Mouse (Mus musculus): Measurements from ENCODE around the gene Sfr1. TPM values are rescaled to one million over a fixed set of nuclear protein-coding genes. Genes with fewer than 3 reads are reported as not detected.
A peak's percentile ranks its signal among the peaks of the same experiment; 100 is the strongest.

Sfr1 gene
- 309 and 317 TPM in 2 replicates for polyA plus RNA-seq (2014; fragmentation: Nextera tagmentation; extraction: Ambion mirVana)

- H3K27me3 ChIP-seq (replicated peaks; ENCODE audit: control insufficient read depth, insufficient read depth, low read length): no peaks in the 10 kb centered on the region
- under 1% methylated on average over 54 of the region's 72 CpGs for WGBS
- H3K4me1 ChIP-seq (ENCODE audit: control insufficient read depth, insufficient read depth, low read length): peaks cover 20% of the 10 kb centered on the region
- H3K36me3 ChIP-seq (ENCODE audit: control insufficient read depth, insufficient read depth, low read length): peaks cover 36% of the 10 kb centered on the region
- ATAC-seq (ENCODE audit: low read depth) (peak; percentile 94), DNase-seq (ENCODE audit: low spot score) (peak; percentile 99)
- H3K4me3 ChIP-seq (ENCODE audit: low read depth, low read length): peak within 1 kb of the TSS; percentile 78
- H3K9ac ChIP-seq (ENCODE audit: low read depth, low read length): peak within 1 kb of the TSS; percentile 90
- H3K27ac ChIP-seq (replicated peaks; ENCODE audit: low read depth, low read length): peak within 1 kb of the TSS; percentile 99
- H3K9me3 ChIP-seq (ENCODE audit: control insufficient read depth, low read length): no peaks in the 10 kb centered on the region
- H3K4me2 ChIP-seq (ENCODE audit: low read depth, low read length): peak within 1 kb of the TSS; percentile 73
Observed at GRCm38 (mm10) chr19:47731071-47731881, at the start of gene Sfr1. Gene Sfr1, plus strand, starts transcription at chr19:47731682.

- no peak overlapping the region for H3K9ac ChIP-seq (ENCODE audit: low read depth, low read length)
- H3K27ac ChIP-seq (replicated peaks; ENCODE audit: low read depth, low read length): no peak overlapping the region
- H3K27me3 ChIP-seq (replicated peaks; ENCODE audit: control insufficient read depth, insufficient read depth, low read length): no peaks in the 10 kb centered on the region
- no peaks in the 10 kb centered on the region for H3K9me3 ChIP-seq (ENCODE audit: control insufficient read depth, low read length)
- ATAC-seq (ENCODE audit: low read depth): no peak
- no peaks in the 10 kb centered on the region; the same call in 1 of the 2 replicates for H3K4me1 ChIP-seq (ENCODE audit: control insufficient read depth, insufficient read depth, low read length)
- WGBS: 83% methylated on average over 7 of the region's 7 CpGs
- no peak for DNase-seq (ENCODE audit: low spot score)
- H3K4me2 ChIP-seq (ENCODE audit: low read depth, low read length): no peak overlapping the region
- H3K4me3 ChIP-seq (ENCODE audit: low read depth, low read length): no peak overlapping the region
- no peaks in the 10 kb centered on the region for H3K36me3 ChIP-seq (ENCODE audit: control insufficient read depth, insufficient read depth, low read length)
Observed at GRCm38 (mm10) chr19:47689592-47689991, 41.9 kb upstream of the Sfr1 start.

- peak within 1 kb of the TSS; percentile 27; the same call in 1 of the 2 replicates for H3K4me2 ChIP-seq (ENCODE audit: low read depth, low read length)
- no peaks in the 10 kb centered on the region for H3K27me3 ChIP-seq (replicated peaks; ENCODE audit: control insufficient read depth, insufficient read depth, low read length)
- 64% methylated on average over 6 of the region's 6 CpGs for WGBS
- H3K4me3 ChIP-seq (ENCODE audit: low read depth, low read length): peak within 1 kb of the TSS; percentile 28
- H3K4me1 ChIP-seq (ENCODE audit: control insufficient read depth, insufficient read depth, low read length): peaks cover 2% of the 10 kb centered on the region; the same call in 1 of the 2 replicates
- no peak for ATAC-seq (ENCODE audit: low read depth)
- peak within 1 kb of the TSS; percentile 35 for H3K9ac ChIP-seq (ENCODE audit: low read depth, low read length)
- no peaks in the 10 kb centered on the region for H3K9me3 ChIP-seq (ENCODE audit: control insufficient read depth, low read length)
- H3K27ac ChIP-seq (replicated peaks; ENCODE audit: low read depth, low read length): peak within 1 kb of the TSS; percentile 46
- peak; percentile 42 for DNase-seq (ENCODE audit: low spot score)
- no peaks in the 10 kb centered on the region for H3K36me3 ChIP-seq (ENCODE audit: control insufficient read depth, insufficient read depth, low read length)
Observed at GRCm38 (mm10) chr19:47691994-47692393, 39.5 kb upstream of the Sfr1 start, which contains the start of gene Col17a1. Gene Col17a1, minus strand, starts transcription at chr19:47692094.

GRCm38 (mm10) chr19:47695725-47696124 is 35.8 kb upstream of the Sfr1 start:
- no peak for ATAC-seq (ENCODE audit: low read depth)

GRCm38 (mm10) chr19:47696411-47696810 is 35.1 kb upstream of the Sfr1 start:
- Histone ChIP-seq H3K9ac (ENCODE audit: low read depth, low read length) (no peak overlapping the region), H3K4me2 (ENCODE audit: low read depth, low read length) (no peak overlapping the region), H3K36me3 (ENCODE audit: control insufficient read depth, insufficient read depth, low read length) (no peaks in the 10 kb centered on the region), H3K27me3 (replicated peaks; ENCODE audit: control insufficient read depth, insufficient read depth, low read length) (no peaks in the 10 kb centered on the region), H3K9me3 (ENCODE audit: control insufficient read depth, low read length) (no peaks in the 10 kb centered on the region), H3K27ac (replicated peaks; ENCODE audit: low read depth, low read length) (no peak overlapping the region), H3K4me3 (ENCODE audit: low read depth, low read length) (no peak overlapping the region), H3K4me1 (ENCODE audit: control insufficient read depth, insufficient read depth, low read length) (peaks cover 3% of the 10 kb centered on the region; the same call in 1 of the 2 replicates)
- ATAC-seq (ENCODE audit: low read depth): no peak
- no peak for DNase-seq (ENCODE audit: low spot score)
- 94% methylated on average over 8 of the region's 8 CpGs for WGBS

More at GRCm38 (mm10) chr19:47695725-47696124, 35.8 kb upstream of the Sfr1 start:
- Histone ChIP-seq H3K9ac (ENCODE audit: low read depth, low read length) (no peak overlapping the region), H3K27ac (replicated peaks; ENCODE audit: low read depth, low read length) (no peak overlapping the region), H3K9me3 (ENCODE audit: control insufficient read depth, low read length) (no peaks in the 10 kb centered on the region), H3K4me2 (ENCODE audit: low read depth, low read length) (no peak overlapping the region), H3K36me3 (ENCODE audit: control insufficient read depth, insufficient read depth, low read length) (no peaks in the 10 kb centered on the region), H3K27me3 (replicated peaks; ENCODE audit: control insufficient read depth, insufficient read depth, low read length) (no peaks in the 10 kb centered on the region), H3K4me1 (ENCODE audit: control insufficient read depth, insufficient read depth, low read length) (peaks cover 3% of the 10 kb centered on the region; the same call in 1 of the 2 replicates), H3K4me3 (ENCODE audit: low read depth, low read length) (no peak overlapping the region)
- no peak for DNase-seq (ENCODE audit: low spot score)
- 90% methylated on average over 6 of the region's 6 CpGs for WGBS

GRCm38 (mm10) chr19:47697067-47697466 is 34.4 kb upstream of the Sfr1 start:
- Histone ChIP-seq H3K4me2 (ENCODE audit: low read depth, low read length) (no peak overlapping the region), H3K4me3 (ENCODE audit: low read depth, low read length) (no peak overlapping the region), H3K36me3 (ENCODE audit: control insufficient read depth, insufficient read depth, low read length) (no peaks in the 10 kb centered on the region), H3K4me1 (ENCODE audit: control insufficient read depth, insufficient read depth, low read length) (0 out of 2 replicates have a peak, but pooled peaks cover 3% of the 10 kb centered on the region), H3K9me3 (ENCODE audit: control insufficient read depth, low read length) (no peaks in the 10 kb centered on the region), H3K27me3 (replicated peaks; ENCODE audit: control insufficient read depth, insufficient read depth, low read length) (no peaks in the 10 kb centered on the region), H3K27ac (replicated peaks; ENCODE audit: low read depth, low read length) (no peak overlapping the region), H3K9ac (ENCODE audit: low read depth, low read length) (no peak overlapping the region)
- DNase-seq (ENCODE audit: low spot score) (no peak), ATAC-seq (ENCODE audit: low read depth) (no peak)
- WGBS: 81% methylated on average over 11 of the region's 11 CpGs

- 0 out of 2 replicates have a peak, but pooled peaks cover 3% of the 10 kb centered on the region for H3K4me1 ChIP-seq (ENCODE audit: control insufficient read depth, insufficient read depth, low read length)
- no peaks in the 10 kb centered on the region for H3K27me3 ChIP-seq (replicated peaks; ENCODE audit: control insufficient read depth, insufficient read depth, low read length)
- DNase-seq (ENCODE audit: low spot score): peak; percentile 22
- H3K4me2 ChIP-seq (ENCODE audit: low read depth, low read length): no peak overlapping the region
- no peak overlapping the region for H3K9ac ChIP-seq (ENCODE audit: low read depth, low read length)
- no peaks in the 10 kb centered on the region for H3K36me3 ChIP-seq (ENCODE audit: control insufficient read depth, insufficient read depth, low read length)
- no peak overlapping the region for H3K27ac ChIP-seq (replicated peaks; ENCODE audit: low read depth, low read length)
- H3K4me3 ChIP-seq (ENCODE audit: low read depth, low read length): no peak overlapping the region
- H3K9me3 ChIP-seq (ENCODE audit: control insufficient read depth, low read length): no peaks in the 10 kb centered on the region
- ATAC-seq (ENCODE audit: low read depth): no peak
- 44% methylated on average over 9 of the region's 9 CpGs for WGBS
Observed at GRCm38 (mm10) chr19:47698266-47698665, 33.2 kb upstream of the Sfr1 start.

- no peaks in the 10 kb centered on the region for H3K9me3 ChIP-seq (ENCODE audit: control insufficient read depth, low read length)
- no peak overlapping the region for H3K27ac ChIP-seq (replicated peaks; ENCODE audit: low read depth, low read length)
- H3K4me2 ChIP-seq (ENCODE audit: low read depth, low read length): no peak overlapping the region
- 56% methylated on average over 9 of the region's 9 CpGs for WGBS
- no peaks in the 10 kb centered on the region for H3K36me3 ChIP-seq (ENCODE audit: control insufficient read depth, insufficient read depth, low read length)
- no peak for DNase-seq (ENCODE audit: low spot score)
- H3K4me3 ChIP-seq (ENCODE audit: low read depth, low read length): no peak overlapping the region
- H3K27me3 ChIP-seq (replicated peaks; ENCODE audit: control insufficient read depth, insufficient read depth, low read length): no peaks in the 10 kb centered on the region
- H3K4me1 ChIP-seq (ENCODE audit: control insufficient read depth, insufficient read depth, low read length): 0 out of 2 replicates have a peak, but pooled peaks cover 3% of the 10 kb centered on the region
- ATAC-seq (ENCODE audit: low read depth): no peak
- no peak overlapping the region for H3K9ac ChIP-seq (ENCODE audit: low read depth, low read length)
Observed at GRCm38 (mm10) chr19:47699743-47700142, 31.7 kb upstream of the Sfr1 start.

Data from embryonic facial prominence, embryonic 14.5 days (tissue).